ENCODE assay signal across 20 mouse cellular contexts in the genomic region with DNA sequence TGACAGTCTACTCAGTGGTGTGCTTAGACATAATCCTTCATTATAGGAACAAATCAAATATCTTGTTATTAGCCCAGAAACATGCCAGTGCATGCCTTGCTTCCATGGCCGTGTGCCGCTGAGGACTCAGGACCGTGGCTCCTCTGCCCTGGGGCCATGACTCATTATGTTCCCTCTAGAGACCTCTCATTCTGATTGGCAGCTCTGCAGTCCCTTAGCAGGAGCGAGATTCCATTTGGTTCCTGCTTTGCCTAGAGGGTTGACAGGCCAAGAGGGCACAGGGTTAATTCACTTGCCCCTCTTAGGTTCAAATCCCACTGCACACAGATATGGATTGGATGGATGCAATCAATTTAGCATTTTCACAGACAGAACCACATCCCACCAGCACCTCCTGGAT.
A peak's percentile ranks its signal among the peaks of the same experiment; 100 is the strongest.
DNase-seq lines count a peak whose midpoint lies in the region; ATAC-seq and TF ChIP-seq lines count a peak whose summit lies in the region.
"Had no signal": no experiment of that assay in that cellular context is flagged by ENCODE, and none has a peak within 500 bp of the region (broad histone marks: within the 10 kb centered on the region; RNA-seq: fewer than 3 reads in every experiment).

No protein-coding gene starts in this region.

- no peak overlapping the region for H3K9ac ChIP-seq in midbrain, embryonic 11.5 days (ENCODE audit: low read length)
- H3K9ac ChIP-seq in midbrain, postnatal 0 days (replicated peaks; ENCODE audit: low read length, poor library complexity, severe bottlenecking), result no peak overlapping the region
- peak overlapping the region; percentile 65; the same call in 1 of the 2 replicates for H3K9ac ChIP-seq in ES-E14 (ENCODE audit: insufficient read depth, low read depth, low read length, poor library complexity, severe bottlenecking)
- no peak overlapping the region for H3K9ac ChIP-seq in embryonic facial prominence, embryonic 11.5 days (replicated peaks; ENCODE audit: low read length)
- no peak overlapping the region for H3K9ac ChIP-seq in kidney, embryonic 14.5 days (ENCODE audit: low read depth, low read length)
- H3K9ac ChIP-seq in lung, postnatal 0 days (replicated peaks; ENCODE audit: low read depth), result no peak overlapping the region
- H3K9ac ChIP-seq: embryonic facial prominence, embryonic 15.5 days; forebrain, postnatal 0 days; hindbrain, embryonic 12.5 days; kidney, embryonic 15.5 days; liver, embryonic 14.5 days; lung, embryonic 15.5 days had no signal

- peak; percentile 65 for ATAC-seq in midbrain, embryonic 11.5 days (ENCODE audit: low FRiP score)
- ATAC-seq in midbrain, postnatal 0 days (ENCODE audit: low FRiP score), result no peak
- no peak for ATAC-seq in embryonic facial prominence, embryonic 11.5 days (replicated peaks; ENCODE audit: insufficient number of reproducible peaks, low FRiP score, low TSS enrichment, low read depth)
- ATAC-seq in kidney, embryonic 14.5 days (ENCODE audit: low FRiP score, low TSS enrichment), result no peak
- no peak for ATAC-seq in lung, postnatal 0 days
- ATAC-seq: forebrain, postnatal 0 days; inflammation-experienced regulatory T-cells, adult 6 months had no signal

- H3K4me2 ChIP-seq in midbrain, embryonic 11.5 days, result no peak overlapping the region
- no peak overlapping the region for H3K4me2 ChIP-seq in midbrain, postnatal 0 days (ENCODE audit: low read depth, low read length, poor library complexity, severe bottlenecking)
- H3K4me2 ChIP-seq in embryonic facial prominence, embryonic 11.5 days (ENCODE audit: low read depth, low read length), result no peak overlapping the region
- H3K4me2 ChIP-seq in kidney, embryonic 14.5 days (replicated peaks; ENCODE audit: low read depth, low read length), result no peak overlapping the region
- H3K4me2 ChIP-seq in lung, postnatal 0 days (replicated peaks; ENCODE audit: low read depth, low read length), result no peak overlapping the region
- H3K4me2 ChIP-seq: embryonic facial prominence, embryonic 15.5 days; hindbrain, embryonic 12.5 days; kidney, embryonic 15.5 days; lung, embryonic 15.5 days had no signal

- H3K4me3 ChIP-seq in midbrain, embryonic 11.5 days (ENCODE audit: low read depth, low read length), result no peak overlapping the region
- H3K4me3 ChIP-seq in midbrain, postnatal 0 days (ENCODE audit: low read depth, low read length), result no peak overlapping the region
- peak overlapping the region; percentile 61 to 94 for H3K4me3 ChIP-seq in ES-E14 (ENCODE audit: insufficient read depth in 1 of 2, low read depth in 1 of 2, low read length in 2 of 2, poor library complexity in 1 of 2, severe bottlenecking in 1 of 2)
- H3K4me3 ChIP-seq in embryonic facial prominence, embryonic 11.5 days (ENCODE audit: low read depth, low read length), result no peak overlapping the region
- H3K4me3 ChIP-seq in kidney, embryonic 14.5 days (ENCODE audit: low read length), result no peak overlapping the region
- no peak overlapping the region for H3K4me3 ChIP-seq in lung, postnatal 0 days (ENCODE audit: low read depth, low read length)
- H3K4me3 ChIP-seq: embryonic facial prominence, embryonic 15.5 days; heart, embryonic 10.5 days; hindbrain, embryonic 12.5 days; kidney, embryonic 15.5 days; lung, embryonic 15.5 days had no signal

- in situ Hi-C loops in ES-E14 (cut with MboI; ENCODE audit: low sequenced_read_pairs in 2 of 2, unreplicated experiment in 2 of 2), result loop anchor here in 1 of 2 experiments (25.0 kb wide), 1 partner anchor 576 kb away; no protein-coding TSS in a partner anchor

- no peaks in the 10 kb centered on the region for H3K36me3 ChIP-seq in midbrain, embryonic 11.5 days (ENCODE audit: control insufficient read depth, insufficient read depth, low read length)
- H3K36me3 ChIP-seq in midbrain, postnatal 0 days (ENCODE audit: insufficient read depth, low read length), result no peaks in the 10 kb centered on the region
- no peaks in the 10 kb centered on the region for H3K36me3 ChIP-seq in ES-E14 (ENCODE audit: control insufficient read depth, insufficient read depth, low read length, poor library complexity, severe bottlenecking)
- H3K36me3 ChIP-seq in embryonic facial prominence, embryonic 11.5 days (replicated peaks; ENCODE audit: control insufficient read depth, insufficient read depth, low read depth, low read length), result no peaks in the 10 kb centered on the region
- H3K36me3 ChIP-seq in kidney, embryonic 14.5 days (ENCODE audit: control insufficient read depth, insufficient read depth, low read length), result no peaks in the 10 kb centered on the region
- H3K36me3 ChIP-seq in lung, postnatal 0 days (ENCODE audit: insufficient read depth, low read length), result no peaks in the 10 kb centered on the region
- H3K36me3 ChIP-seq: embryonic facial prominence, embryonic 15.5 days; heart, embryonic 10.5 days; hindbrain, embryonic 12.5 days; kidney, embryonic 15.5 days; lung, embryonic 15.5 days had no signal

- no peak for TF ChIP-seq CTCF in midbrain, postnatal 0 days (IDR thresholded peaks at IDR 0.05)
- TF ChIP-seq CTCF in lung, postnatal 0 days (IDR thresholded peaks at IDR 0.05), result no peak

- no peak for DNase-seq in midbrain, embryonic 11.5 days (ENCODE audit: low spot score, missing footprints)
- DNase-seq in midbrain, postnatal 0 days (ENCODE audit: low spot score), result no peak
- no peak for DNase-seq in ES-E14 (ENCODE audit: low read depth, low spot score)
- peak; percentile 28 for DNase-seq in embryonic facial prominence, embryonic 11.5 days (ENCODE audit: low spot score)
- peak; percentile 36 for DNase-seq in retina, postnatal 1 day
- DNase-seq in lung, postnatal 0 days (ENCODE audit: low spot score), result no peak
- DNase-seq: cerebellum, adult 2 months; forebrain, postnatal 0 days; heart, postnatal 10 days; kidney, postnatal 4 days; layer of hippocampus, adult 9-11 months; thymus, adult 2 months had no signal

- H3K27me3 ChIP-seq in midbrain, embryonic 11.5 days (ENCODE audit: control insufficient read depth, insufficient read depth, low read length), result peaks cover 2% of the 10 kb centered on the region; the same call in 1 of the 2 replicates
- no peaks in the 10 kb centered on the region for H3K27me3 ChIP-seq in midbrain, postnatal 0 days (ENCODE audit: insufficient read depth, low read length)
- no peaks in the 10 kb centered on the region for H3K27me3 ChIP-seq in embryonic facial prominence, embryonic 11.5 days (ENCODE audit: control insufficient read depth, insufficient read depth, low read length)
- H3K27me3 ChIP-seq in kidney, embryonic 14.5 days (ENCODE audit: control insufficient read depth, insufficient read depth, low read length), result no peaks in the 10 kb centered on the region
- H3K27me3 ChIP-seq in lung, postnatal 0 days (replicated peaks; ENCODE audit: insufficient read depth, low read length), result no peaks in the 10 kb centered on the region
- H3K27me3 ChIP-seq: embryonic facial prominence, embryonic 15.5 days; lung, embryonic 15.5 days had no signal

- H3K4me1 ChIP-seq in midbrain, embryonic 11.5 days (ENCODE audit: control insufficient read depth, insufficient read depth, low read length), result peaks cover 7% of the 10 kb centered on the region
- no peaks in the 10 kb centered on the region for H3K4me1 ChIP-seq in midbrain, postnatal 0 days (ENCODE audit: insufficient read depth, low read length)
- H3K4me1 ChIP-seq in ES-E14 (ENCODE audit: control insufficient read depth in 2 of 2, insufficient read depth in 2 of 2, low read length in 2 of 2, poor library complexity in 1 of 2), result peaks cover 1 to 3% of the 10 kb centered on the region in 2 experiments; a peak in 1 of 4 replicates
- H3K4me1 ChIP-seq in embryonic facial prominence, embryonic 11.5 days (ENCODE audit: control insufficient read depth, insufficient read depth, low read length), result no peaks in the 10 kb centered on the region
- H3K4me1 ChIP-seq in kidney, embryonic 14.5 days (ENCODE audit: control insufficient read depth, insufficient read depth, low read length), result no peaks in the 10 kb centered on the region
- H3K4me1 ChIP-seq in lung, postnatal 0 days (ENCODE audit: insufficient read depth, low read depth, low read length), result no peaks in the 10 kb centered on the region
- H3K4me1 ChIP-seq: embryonic facial prominence, embryonic 15.5 days; lung, embryonic 15.5 days had no signal

- H3K9me3 ChIP-seq in midbrain, embryonic 11.5 days (ENCODE audit: control insufficient read depth, low read length), result no peaks in the 10 kb centered on the region
- H3K9me3 ChIP-seq in midbrain, postnatal 0 days (ENCODE audit: low read length), result no peaks in the 10 kb centered on the region
- no peaks in the 10 kb centered on the region for H3K9me3 ChIP-seq in ES-E14 (ENCODE audit: control insufficient read depth, insufficient read depth, low read depth, low read length)
- no peaks in the 10 kb centered on the region for H3K9me3 ChIP-seq in embryonic facial prominence, embryonic 11.5 days (replicated peaks; ENCODE audit: control insufficient read depth, low read length)
- H3K9me3 ChIP-seq in kidney, embryonic 14.5 days (ENCODE audit: control insufficient read depth, low read length), result no peaks in the 10 kb centered on the region
- no peaks in the 10 kb centered on the region for H3K9me3 ChIP-seq in lung, postnatal 0 days (ENCODE audit: low read length)
- H3K9me3 ChIP-seq: embryonic facial prominence, embryonic 15.5 days; heart, embryonic 10.5 days; kidney, embryonic 15.5 days; lung, embryonic 15.5 days had no signal

- no peak for TF ChIP-seq EP300 in lung, postnatal 0 days (IDR thresholded peaks at IDR 0.05)

- no peak overlapping the region for H3K27ac ChIP-seq in midbrain, embryonic 11.5 days (ENCODE audit: low read depth, low read length)
- no peak overlapping the region for H3K27ac ChIP-seq in midbrain, postnatal 0 days (ENCODE audit: low read depth, low read length)
- no peak overlapping the region for H3K27ac ChIP-seq in ES-E14 (ENCODE audit: insufficient read depth, low read depth, low read length, poor library complexity, severe bottlenecking)
- H3K27ac ChIP-seq in embryonic facial prominence, embryonic 11.5 days (replicated peaks; ENCODE audit: low read depth, low read length), result no peak overlapping the region
- H3K27ac ChIP-seq in kidney, embryonic 14.5 days (ENCODE audit: low read depth, low read length), result no peak overlapping the region
- H3K27ac ChIP-seq in lung, postnatal 0 days (ENCODE audit: low read length), result no peak overlapping the region
- H3K27ac ChIP-seq: embryonic facial prominence, embryonic 15.5 days; heart, embryonic 10.5 days; hindbrain, embryonic 12.5 days; kidney, embryonic 15.5 days; liver, embryonic 14.5 days; lung, embryonic 15.5 days had no signal

- WGBS in midbrain, embryonic 11.5 days, result 72% methylated on average over 4 of the region's 4 CpGs
- 47% methylated on average over 4 of the region's 4 CpGs for WGBS in midbrain, postnatal 0 days
- WGBS in embryonic facial prominence, embryonic 11.5 days, result 25% methylated on average over 4 of the region's 4 CpGs
- 65% methylated on average over 4 of the region's 4 CpGs for WGBS in kidney, embryonic 14.5 days
- 80% methylated on average over 4 of the region's 4 CpGs for WGBS in lung, postnatal 0 days

TF ChIP-seq in ES-E14, 5 proteins besides CTCF, POLR2A, EP300 and RAD21 (continues in another document):
- TF ChIP-seq MAFK (IDR thresholded peaks at IDR 0.05; ENCODE audit: insufficient read depth, low read depth, low read length) (no peak), ZNF384 (IDR thresholded peaks at IDR 0.05; ENCODE audit: low read depth, low read length) (no peak), HCFC1 (IDR thresholded peaks at IDR 0.05; ENCODE audit: borderline replicate concordance, insufficient read depth, low read length) (no peak), ZC3H11A (IDR thresholded peaks at IDR 0.05; ENCODE audit: borderline replicate concordance, low read depth, low read length) (no peak)

Comparison
In these comparisons a context has a peak if more than half of its experiments do, and no peak if none do; other contexts are left out.
1. DNase-seq: peak in embryonic facial prominence, embryonic 11.5 days (single experiment) and retina, postnatal 1 day (single experiment); none in midbrain, embryonic 11.5 days (single experiment), midbrain, postnatal 0 days (single experiment), ES-E14 (single experiment) and lung, postnatal 0 days (single experiment).
2. H3K4me3 ChIP-seq: peak in ES-E14 (2 of 2); none in midbrain, embryonic 11.5 days (single experiment), midbrain, postnatal 0 days (single experiment), embryonic facial prominence, embryonic 11.5 days (single experiment), kidney, embryonic 14.5 days (single experiment) and lung, postnatal 0 days (single experiment).